Mouse (Mus musculus): ENCODE measurements around the gene D430041D05Rik. TPM values are rescaled to one million over a fixed set of nuclear protein-coding genes. Genes with fewer than 3 reads are reported as not detected.
A peak's percentile ranks its signal among the peaks of the same experiment; 100 is the strongest.

Gene D430041D05Rik
- total and polyA plus RNA-seq, 2 experiments from 2014 or later, result 7.6 to 45.8 TPM

GRCm38 (mm10) chr2:104130969-104131368, 279.8 kb downstream of the D430041D05Rik start:
- no peak overlapping the region for H3K4me3 ChIP-seq (ENCODE audit: low read length)
- H3K27ac ChIP-seq, result no peak overlapping the region
- H3K4me1 ChIP-seq (ENCODE audit: insufficient read depth, low read length), result no peaks in the 10 kb centered on the region
- no peak for ATAC-seq
- DNase-seq (ENCODE audit: low spot score), result peak; percentile 31
- no peaks in the 10 kb centered on the region for H3K27me3 ChIP-seq (ENCODE audit: insufficient read depth, low read length)
- WGBS, result 65% methylated on average over 3 of the region's 3 CpGs
- H3K4me2 ChIP-seq (ENCODE audit: low read depth, low read length), result no peak overlapping the region
- no peak overlapping the region for H3K9ac ChIP-seq (replicated peaks; ENCODE audit: low read length)
- H3K36me3 ChIP-seq (ENCODE audit: insufficient read depth, low read length), result no peaks in the 10 kb centered on the region
- H3K9me3 ChIP-seq (ENCODE audit: low read length), result no peaks in the 10 kb centered on the region
- TF ChIP-seq CTCF (IDR thresholded peaks at IDR 0.05; ENCODE audit: low read depth), result peak; percentile 65

GRCm38 (mm10) chr2:104130165-104130564, 280.6 kb downstream of the D430041D05Rik start:
- 89% methylated on average over 6 of the region's 6 CpGs for WGBS
- no peak overlapping the region for H3K4me2 ChIP-seq (ENCODE audit: low read depth, low read length)
- no peak for DNase-seq (ENCODE audit: low spot score)
- no peaks in the 10 kb centered on the region for H3K4me1 ChIP-seq (ENCODE audit: insufficient read depth, low read length)
- no peak overlapping the region for H3K4me3 ChIP-seq (ENCODE audit: low read length)
- no peaks in the 10 kb centered on the region for H3K36me3 ChIP-seq (ENCODE audit: insufficient read depth, low read length)
- no peak for ATAC-seq
- no peaks in the 10 kb centered on the region for H3K9me3 ChIP-seq (ENCODE audit: low read length)
- H3K27ac ChIP-seq, result no peak overlapping the region
- H3K27me3 ChIP-seq (ENCODE audit: insufficient read depth, low read length), result no peaks in the 10 kb centered on the region
- no peak for TF ChIP-seq CTCF (IDR thresholded peaks at IDR 0.05; ENCODE audit: low read depth)
- no peak overlapping the region for H3K9ac ChIP-seq (replicated peaks; ENCODE audit: low read length)

GRCm38 (mm10) chr2:104128803-104129531, 281.8 kb downstream of the D430041D05Rik start:
- no peak overlapping the region for H3K27ac ChIP-seq
- 89% methylated on average over 13 of the region's 13 CpGs for WGBS
- H3K9me3 ChIP-seq (ENCODE audit: low read length), result no peaks in the 10 kb centered on the region
- no peak for TF ChIP-seq CTCF (IDR thresholded peaks at IDR 0.05; ENCODE audit: low read depth)
- H3K4me1 ChIP-seq (ENCODE audit: insufficient read depth, low read length), result no peaks in the 10 kb centered on the region
- no peak overlapping the region for H3K4me2 ChIP-seq (ENCODE audit: low read depth, low read length)
- no peak for DNase-seq (ENCODE audit: low spot score)
- H3K9ac ChIP-seq (replicated peaks; ENCODE audit: low read length), result no peak overlapping the region
- no peaks in the 10 kb centered on the region for H3K36me3 ChIP-seq (ENCODE audit: insufficient read depth, low read length)
- no peaks in the 10 kb centered on the region for H3K27me3 ChIP-seq (ENCODE audit: insufficient read depth, low read length)
- ATAC-seq, result no peak
- H3K4me3 ChIP-seq (ENCODE audit: low read length), result no peak overlapping the region

- no peaks in the 10 kb centered on the region for H3K4me1 ChIP-seq (ENCODE audit: insufficient read depth, low read length)
- H3K4me3 ChIP-seq (ENCODE audit: low read length), result no peak overlapping the region
- no peaks in the 10 kb centered on the region for H3K36me3 ChIP-seq (ENCODE audit: insufficient read depth, low read length)
- DNase-seq (ENCODE audit: low spot score), result no peak
- no peak overlapping the region for H3K4me2 ChIP-seq (ENCODE audit: low read depth, low read length)
- 82% methylated on average over 5 of the region's 5 CpGs for WGBS
- no peak for TF ChIP-seq CTCF (IDR thresholded peaks at IDR 0.05; ENCODE audit: low read depth)
- H3K9ac ChIP-seq (replicated peaks; ENCODE audit: low read length), result no peak overlapping the region
- H3K9me3 ChIP-seq (ENCODE audit: low read length), result no peaks in the 10 kb centered on the region
- H3K27me3 ChIP-seq (ENCODE audit: insufficient read depth, low read length), result no peaks in the 10 kb centered on the region
- no peak overlapping the region for H3K27ac ChIP-seq
- no peak for ATAC-seq
Observed at GRCm38 (mm10) chr2:104124071-104124470, 286.7 kb downstream of the D430041D05Rik start.

GRCm38 (mm10) chr2:104123540-104123939, 287.3 kb downstream of the D430041D05Rik start:
- Histone ChIP-seq H3K27me3 (ENCODE audit: insufficient read depth, low read length) (no peaks in the 10 kb centered on the region), H3K4me2 (ENCODE audit: low read depth, low read length) (0 out of 2 replicates have a peak overlapping the region, but pooled peaks have one; percentile 89), H3K9me3 (ENCODE audit: low read length) (no peaks in the 10 kb centered on the region), H3K9ac (replicated peaks; ENCODE audit: low read length) (no peak overlapping the region), H3K27ac (no peak overlapping the region), H3K36me3 (ENCODE audit: insufficient read depth, low read length) (no peaks in the 10 kb centered on the region), H3K4me1 (ENCODE audit: insufficient read depth, low read length) (no peaks in the 10 kb centered on the region), H3K4me3 (ENCODE audit: low read length) (peak overlapping the region; percentile 82; the same call in 1 of the 2 replicates)
- ATAC-seq (no peak), DNase-seq (ENCODE audit: low spot score) (no peak)
- WGBS, result 52% methylated on average over 3 of the region's 3 CpGs
- TF ChIP-seq CTCF (IDR thresholded peaks at IDR 0.05; ENCODE audit: low read depth), result no peak

GRCm38 (mm10) chr2:104122505-104123378, 288.1 kb downstream of the D430041D05Rik start, which contains the start of gene A930018P22Rik:
TSS of gene A930018P22Rik (plus strand) at chr2:104122769.
- Histone ChIP-seq H3K4me2 (ENCODE audit: low read depth, low read length) (peak within 1 kb of the TSS; percentile 89), H3K36me3 (ENCODE audit: insufficient read depth, low read length) (no peaks in the 10 kb centered on the region), H3K4me1 (ENCODE audit: insufficient read depth, low read length) (no peaks in the 10 kb centered on the region), H3K27ac (peak within 1 kb of the TSS; percentile 56; the same call in 1 of the 2 replicates), H3K27me3 (ENCODE audit: insufficient read depth, low read length) (no peaks in the 10 kb centered on the region), H3K4me3 (ENCODE audit: low read length) (peak within 1 kb of the TSS; percentile 82), H3K9ac (replicated peaks; ENCODE audit: low read length) (peak within 1 kb of the TSS; percentile 61), H3K9me3 (ENCODE audit: low read length) (no peaks in the 10 kb centered on the region)
- peak; percentile 17; the same call in 1 of the 2 replicates for TF ChIP-seq CTCF (IDR thresholded peaks at IDR 0.05; ENCODE audit: low read depth)
- WGBS, result under 1% methylated on average over 67 of the region's 74 CpGs
- DNase-seq (ENCODE audit: low spot score) (peak; percentile 94), ATAC-seq (peak; percentile 96)

Data from hindbrain, postnatal 0 days (tissue).